Mouse (Mus musculus) WW6 (cell line): ENCODE measurements around the gene Anxa9.
"Not testable (repeated sequence)": the region's sequence is repeated elsewhere in the genome, so short reads cannot be mapped to it uniquely, and the experiment has no call there.

Experiments
- DNase-seq: peaks from one replicate; pipeline ENCODE4 v3.0.0-alpha.2; 2013; ENCODE audit warnings: low read depth, low spot score

The Anxa9 gene

GRCm38 (mm10) chr3:95307100-95307499, at the start of gene Anxa9:
Anxa9 (minus strand) TSS chr3:95307176.
- DNase-seq = no peak

DNA sequence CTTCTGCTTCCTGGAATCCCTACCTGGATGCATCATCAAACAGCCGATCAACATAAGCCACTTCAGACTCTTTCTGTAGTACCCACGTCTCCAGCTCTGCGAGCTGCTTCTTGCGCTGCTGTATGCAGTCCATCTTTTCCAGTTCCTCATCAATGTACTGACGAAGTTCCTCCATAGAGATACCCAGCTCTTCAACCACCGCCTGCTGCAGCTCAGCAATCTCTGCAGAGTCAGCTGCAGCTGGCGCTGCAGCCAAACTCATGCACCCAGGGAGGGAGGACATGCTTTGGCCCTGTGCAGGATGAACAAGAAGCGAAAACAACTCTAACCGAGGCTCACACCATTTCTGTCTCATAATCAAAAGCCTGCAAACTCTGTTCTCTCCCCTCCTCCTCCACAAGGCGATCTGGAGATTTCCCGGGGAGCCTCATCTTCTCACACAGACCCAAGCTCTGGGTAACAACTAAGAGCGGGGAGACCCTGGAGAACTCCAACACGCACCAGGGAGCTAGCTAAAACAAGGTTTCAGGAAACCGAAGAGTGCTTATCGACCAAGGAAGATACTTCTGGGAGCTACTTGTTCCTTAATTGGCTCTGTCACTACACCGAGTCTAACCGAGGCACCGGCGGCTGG, 49.1 kb upstream of the Anxa9 start:
- not testable (repeated sequence) for DNase-seq

GRCm38 (mm10) chr3:95349491-95349890, 42.5 kb upstream of the Anxa9 start:
- peak; percentile 18 for DNase-seq

- not testable (repeated sequence) for DNase-seq
These were observed 41.4 kb upstream of the Anxa9 start for GRCm38 (mm10) chr3:95348343-95348742.

GRCm38 (mm10) chr3:95346454-95346853, 39.5 kb upstream of the Anxa9 start:
- no peak for DNase-seq

- DNase-seq = not testable (repeated sequence)
These were observed 36.5 kb upstream of the Anxa9 start for GRCm38 (mm10) chr3:95343356-95344000.

- no peak for DNase-seq
These were observed 31.3 kb upstream of the Anxa9 start for GRCm38 (mm10) chr3:95338251-95338650.

DNA sequence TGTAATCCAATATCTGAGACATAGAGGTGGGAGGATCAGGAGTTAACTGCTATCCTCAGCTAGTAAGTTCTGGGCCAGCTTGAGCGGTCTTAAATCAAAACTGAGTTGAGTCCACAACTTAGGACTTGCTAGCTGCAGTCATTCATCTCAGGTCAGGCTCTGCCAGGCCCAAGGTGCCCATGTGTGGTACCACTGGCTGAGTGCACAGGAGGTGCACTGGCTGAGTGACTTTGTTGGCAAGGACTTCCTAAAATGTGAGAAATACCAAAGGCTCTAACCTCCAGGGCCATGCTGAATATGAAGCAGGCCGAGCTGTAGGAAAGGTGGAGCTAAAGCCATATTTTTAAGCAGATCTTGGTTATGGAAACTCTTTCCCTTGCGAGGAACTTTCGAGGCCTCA, 30.4 kb upstream of the Anxa9 start:
- DNase-seq = no peak

DNA sequence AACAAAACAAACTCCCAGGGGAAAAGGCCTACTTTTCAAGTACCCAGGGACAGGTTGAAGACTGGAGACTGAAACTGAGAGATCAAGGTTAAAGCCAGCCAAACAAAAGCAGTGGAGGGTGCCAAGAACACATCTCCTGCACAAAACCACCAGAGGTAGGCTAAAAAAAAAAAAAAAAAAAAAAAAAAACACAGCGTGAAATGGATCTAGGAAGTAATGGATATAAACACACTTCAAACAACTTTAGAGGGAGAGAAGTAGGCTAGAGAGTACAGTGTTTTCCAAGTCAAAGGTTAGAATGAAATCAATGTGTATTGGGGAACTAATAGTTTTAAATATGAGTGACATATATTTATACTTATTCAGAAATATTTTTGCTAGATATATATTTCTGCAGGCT, 24.6 kb upstream of the Anxa9 start:
- DNase-seq = no peak

DNA sequence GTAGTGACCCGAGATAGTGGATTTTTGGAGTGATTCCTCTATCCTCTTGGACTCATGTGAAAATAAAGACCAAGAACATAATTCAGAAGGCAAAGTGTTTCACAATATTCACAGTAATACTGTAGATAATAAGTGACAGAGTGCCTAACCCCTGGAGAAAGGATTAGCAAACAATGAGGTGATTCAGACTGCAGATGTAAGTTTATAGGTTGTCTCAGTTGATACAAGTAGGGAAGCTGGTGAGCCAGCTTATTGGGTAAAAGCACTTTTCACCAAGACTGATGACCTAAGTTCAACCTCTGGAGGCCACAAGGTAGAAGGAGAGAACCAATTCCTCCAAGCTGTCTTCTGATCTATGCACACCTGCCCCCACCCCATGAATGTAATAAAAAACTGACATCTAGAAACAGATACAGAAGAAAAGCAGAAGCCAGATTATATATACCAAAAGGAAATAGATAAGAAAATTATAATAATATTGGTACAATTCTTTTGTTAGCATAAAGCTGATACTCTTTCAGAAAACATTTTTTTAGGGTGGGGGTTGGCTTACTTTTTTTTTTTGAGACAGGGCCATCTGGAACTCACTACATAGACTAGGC, 21.9 kb upstream of the Anxa9 start:
- no peak for DNase-seq

GRCm38 (mm10) chr3:95324454-95325144, 17.6 kb upstream of the Anxa9 start:
- no peak for DNase-seq

GRCm38 (mm10) chr3:95323429-95323828, 16.5 kb upstream of the Anxa9 start:
- no peak for DNase-seq

DNA sequence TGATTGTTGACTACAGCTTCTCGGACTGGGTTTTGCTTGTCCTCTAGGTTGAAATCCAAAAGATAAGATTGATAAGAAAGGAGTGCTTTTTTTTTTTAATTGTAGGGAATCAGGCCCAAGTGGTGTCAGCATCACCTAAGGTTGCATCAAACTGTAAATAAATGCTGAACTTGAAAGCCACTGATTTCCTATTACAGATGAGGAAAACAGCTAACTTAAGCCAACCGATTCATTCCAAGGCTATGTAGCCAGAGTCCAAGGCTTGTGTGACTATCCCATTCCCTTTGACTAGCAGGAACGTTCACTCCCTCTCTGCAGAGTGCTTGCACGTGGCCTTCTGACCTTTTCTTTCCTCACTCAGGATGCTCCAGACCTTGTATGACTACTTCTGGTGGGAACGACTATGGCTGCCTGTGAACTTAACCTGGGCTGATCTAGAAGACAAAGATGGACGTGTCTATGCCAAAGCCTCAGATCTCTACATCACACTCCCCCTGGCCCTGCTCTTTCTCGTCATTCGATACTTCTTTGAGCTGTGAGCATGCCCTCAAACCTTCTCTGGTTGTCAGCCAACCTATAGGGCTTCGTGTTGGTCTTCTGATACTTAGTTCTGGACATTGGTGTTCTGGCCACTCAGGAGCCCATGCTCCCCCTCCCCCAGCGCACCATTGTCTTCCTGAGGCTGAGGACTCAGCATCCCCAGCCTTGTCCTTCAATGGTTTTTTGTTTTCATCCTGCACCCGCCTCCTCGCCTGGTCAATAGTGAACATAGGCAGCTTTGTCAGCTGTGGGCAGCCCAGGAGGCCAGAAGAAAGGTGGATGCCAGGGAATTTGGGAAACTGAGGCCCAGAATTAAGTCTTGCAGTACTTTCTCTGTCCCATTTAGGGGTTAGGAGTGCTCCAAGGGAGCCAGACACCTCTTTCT, 13.0 kb upstream of the Anxa9 start:
- no peak for DNase-seq

DNA sequence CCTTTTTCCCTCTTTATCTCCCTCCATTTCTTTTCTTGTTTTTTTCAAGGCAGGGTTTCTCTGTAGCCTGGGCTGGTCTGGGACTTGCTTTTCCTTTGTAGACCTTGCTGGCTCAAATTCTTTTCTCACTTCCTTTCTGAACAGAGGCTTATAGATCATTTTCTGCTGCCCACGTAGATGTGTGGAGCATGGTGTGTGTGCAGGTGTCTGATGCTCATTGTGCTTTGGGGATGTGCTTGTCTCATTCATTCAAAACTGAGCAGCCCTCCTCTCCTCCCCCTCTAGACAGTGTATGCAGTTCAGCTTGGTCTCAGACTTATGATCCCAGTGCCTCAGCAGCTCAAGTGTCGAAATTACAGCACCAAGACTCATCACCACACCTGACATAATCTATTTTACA, 12.1 kb upstream of the Anxa9 start:
- no peak for DNase-seq

DNA sequence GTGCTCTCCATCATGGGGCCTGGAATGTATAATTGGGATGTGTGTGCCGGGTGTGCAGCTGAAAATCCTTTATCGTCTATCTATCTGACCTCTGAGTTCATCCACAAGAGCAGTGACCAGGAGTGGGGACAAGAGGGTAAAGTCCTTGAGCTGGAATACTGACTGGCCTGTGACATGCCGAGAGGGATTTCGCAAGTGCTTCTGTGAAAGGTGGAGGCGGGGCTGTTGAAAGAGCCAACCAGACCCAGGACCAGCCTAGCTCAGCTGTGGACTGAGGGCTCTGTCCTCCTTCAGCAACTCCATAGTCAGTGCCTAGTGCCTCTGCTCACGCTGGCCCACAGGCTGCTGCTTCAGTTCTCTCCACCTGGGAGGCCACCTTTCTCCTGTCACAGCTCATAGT, 11.6 kb upstream of the Anxa9 start:
- DNase-seq = no peak

GRCm38 (mm10) chr3:95317414-95318080, 10.6 kb upstream of the Anxa9 start:
- peak; percentile 71 for DNase-seq

GRCm38 (mm10) chr3:95315844-95316550, 9.0 kb upstream of the Anxa9 start:
- no peak for DNase-seq

DNA sequence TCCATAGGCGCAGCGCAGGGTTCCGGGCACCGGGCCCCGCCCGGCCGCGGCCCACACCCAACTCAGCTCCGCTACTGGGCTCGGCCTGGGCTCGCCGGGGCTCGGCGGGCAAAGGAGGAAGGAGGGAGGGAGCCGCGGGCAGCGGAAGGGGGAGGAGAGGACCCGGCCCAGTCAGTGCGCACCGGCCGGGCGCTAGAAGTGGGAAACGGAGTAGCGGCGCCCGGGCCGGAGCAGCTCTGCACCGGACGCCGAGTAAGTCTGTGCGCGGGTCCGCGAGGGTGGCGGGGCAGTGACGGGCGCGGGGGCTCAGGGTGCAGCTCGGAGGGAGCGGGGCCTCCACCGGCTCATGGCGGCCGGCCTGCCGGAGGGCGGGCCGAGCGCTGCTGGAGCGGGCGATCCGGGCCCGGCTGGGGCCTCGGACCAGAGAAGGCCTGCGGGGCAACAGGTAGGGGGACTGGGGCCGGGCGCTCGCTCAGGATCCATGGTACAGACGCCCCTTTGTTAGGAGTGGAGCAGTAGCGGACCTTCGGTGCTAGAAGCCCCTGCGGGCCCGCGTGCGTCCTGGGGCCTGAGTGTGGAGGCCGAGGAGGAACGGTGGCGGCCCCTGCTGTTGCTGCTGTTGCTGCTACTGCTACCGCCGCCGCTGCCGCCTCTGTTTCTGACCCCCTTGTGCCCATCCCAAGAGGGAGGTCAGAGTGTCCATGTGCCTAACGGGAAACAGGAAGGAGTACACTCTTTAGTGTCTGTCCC, 8.3 kb upstream of the Anxa9 start:
- DNase-seq = peak; percentile 59

- no peak for DNase-seq
These were observed 7.6 kb upstream of the Anxa9 start, which contains the start of gene Cers2 for GRCm38 (mm10) chr3:95314486-95315093. Cers2 (plus strand) TSS chr3:95314791.
